Mouse (Mus musculus): ENCODE data around the gene Kcnk2.

DNA sequence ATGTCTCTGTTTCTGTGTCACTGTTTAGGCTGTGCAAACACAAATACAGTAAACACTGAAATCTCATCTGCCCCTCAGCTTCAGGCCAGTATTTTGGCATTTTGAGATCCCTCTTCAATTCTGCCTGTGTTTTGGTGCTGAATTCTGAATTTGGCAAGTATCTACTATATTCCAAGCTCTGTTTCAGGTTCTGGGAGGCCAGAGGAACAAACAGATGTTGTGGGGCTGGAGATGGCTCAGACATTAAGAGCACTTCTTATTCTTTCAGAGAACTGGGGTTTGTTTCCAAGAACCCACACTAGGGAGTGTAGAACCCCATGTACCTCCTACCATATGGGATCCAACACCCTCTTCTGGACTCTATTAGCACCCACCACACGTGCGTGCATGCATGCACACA, 237.8 kb downstream of the Kcnk2 start:
- TF ChIP-seq POLR2A (IDR thresholded peaks at IDR 0.05; ENCODE audit: low read depth, low read length) (no peak), CTCF (IDR thresholded peaks at IDR 0.05; ENCODE audit: extremely low read depth, insufficient read depth, insufficient read length, insufficient replicate concordance) (no peak)
